Mouse (Mus musculus) splenic B cell, adult 2 months (primary cell): ENCODE measurements around the gene 1700012B09Rik.

Experiments used
- DNase-seq: peaks from one replicate; pipeline ENCODE4 v3.0.0-alpha.2; 2011; ENCODE audit warnings: low read depth, low spot score
- H3K27me3 ChIP-seq: 2 replicates; pipeline ENCODE4 v1.6.1; 2012; ENCODE audit warnings: mild to moderate bottlenecking, low read length, moderate library complexity, mixed read lengths; ENCODE audit not compliant: control insufficient read depth, poor library complexity, insufficient read depth, severe bottlenecking
- H3K36me3 ChIP-seq: 2 replicates; pipeline ENCODE4 v1.6.1; 2012; ENCODE audit warnings: mild to moderate bottlenecking, low read length, moderate library complexity, mixed read lengths; ENCODE audit not compliant: control insufficient read depth, poor library complexity, insufficient read depth, severe bottlenecking

The 1700012B09Rik gene

GRCm38 (mm10) chr9:14770803-14771471, at the start of gene 1700012B09Rik:
Gene 1700012B09Rik (minus strand): TSS chr9:14771030.
- no peaks in the 10 kb centered on the region for H3K27me3 ChIP-seq
- H3K36me3 ChIP-seq: no peaks in the 10 kb centered on the region
- no peak for DNase-seq

- Histone ChIP-seq H3K27me3 (no peaks in the 10 kb centered on the region), H3K36me3 (peaks cover 20% of the 10 kb centered on the region)
- no peak for DNase-seq
These were observed 39.3 kb upstream of the 1700012B09Rik start for GRCm38 (mm10) chr9:14810111-14810510.

- Histone ChIP-seq H3K27me3 (no peaks in the 10 kb centered on the region), H3K36me3 (peaks cover 23% of the 10 kb centered on the region)
- DNase-seq: no peak
These were observed 36.0 kb upstream of the 1700012B09Rik start for GRCm38 (mm10) chr9:14806786-14807185.

GRCm38 (mm10) chr9:14805714-14806113, 34.9 kb upstream of the 1700012B09Rik start:
- DNase-seq: no peak
- peaks cover 22% of the 10 kb centered on the region for H3K36me3 ChIP-seq
- no peaks in the 10 kb centered on the region for H3K27me3 ChIP-seq

GRCm38 (mm10) chr9:14787356-14787755, 16.5 kb upstream of the 1700012B09Rik start:
- Histone ChIP-seq H3K36me3 (peaks cover 8% of the 10 kb centered on the region), H3K27me3 (no peaks in the 10 kb centered on the region)
- DNase-seq: no peak

- peak; percentile 96 for DNase-seq
- Histone ChIP-seq H3K27me3 (no peaks in the 10 kb centered on the region), H3K36me3 (peaks cover 10% of the 10 kb centered on the region)
These were observed 13.5 kb upstream of the 1700012B09Rik start, which contains the start of the genes Mre11a and Ankrd49 for GRCm38 (mm10) chr9:14784039-14785002. Gene Mre11a (plus strand): TSS chr9:14784654. Gene Ankrd49 (minus strand): TSS chr9:14784856.

GRCm38 (mm10) chr9:14778341-14778740, 7.5 kb upstream of the 1700012B09Rik start:
- DNase-seq: no peak
- H3K27me3 ChIP-seq: no peaks in the 10 kb centered on the region
- peaks cover 4% of the 10 kb centered on the region; the same call in 1 of the 2 replicates for H3K36me3 ChIP-seq

- H3K27me3 ChIP-seq: no peaks in the 10 kb centered on the region
- DNase-seq: peak; percentile 47
- no peaks in the 10 kb centered on the region for H3K36me3 ChIP-seq
These were observed 3.0 kb upstream of the 1700012B09Rik start for GRCm38 (mm10) chr9:14773813-14774212.

GRCm38 (mm10) chr9:14772074-14772473, 1.2 kb upstream of the 1700012B09Rik start:
- no peak for DNase-seq
- Histone ChIP-seq H3K27me3 (no peaks in the 10 kb centered on the region), H3K36me3 (no peaks in the 10 kb centered on the region)

GRCm38 (mm10) chr9:14769811-14770210, 1.0 kb downstream of the 1700012B09Rik start:
- no peak for DNase-seq
- no peaks in the 10 kb centered on the region for H3K36me3 ChIP-seq
- H3K27me3 ChIP-seq: no peaks in the 10 kb centered on the region

GRCm38 (mm10) chr9:14764765-14765164, 6.1 kb downstream of the 1700012B09Rik start:
- peak; percentile 51 for DNase-seq
- H3K36me3 ChIP-seq: no peaks in the 10 kb centered on the region

GRCm38 (mm10) chr9:14759261-14759660, 11.6 kb downstream of the 1700012B09Rik start:
- Histone ChIP-seq H3K36me3 (no peaks in the 10 kb centered on the region), H3K27me3 (no peaks in the 10 kb centered on the region; the same call in 1 of the 2 replicates)
- no peak for DNase-seq

More at GRCm38 (mm10) chr9:14764765-14765164, 6.1 kb downstream of the 1700012B09Rik start:
- no peaks in the 10 kb centered on the region; the same call in 1 of the 2 replicates for H3K27me3 ChIP-seq

GRCm38 (mm10) chr9:14758590-14758989, 12.2 kb downstream of the 1700012B09Rik start:
- peak; percentile 15 for DNase-seq
- Histone ChIP-seq H3K36me3 (no peaks in the 10 kb centered on the region), H3K27me3 (no peaks in the 10 kb centered on the region)

GRCm38 (mm10) chr9:14754469-14754868, 16.4 kb downstream of the 1700012B09Rik start:
- H3K27me3 ChIP-seq: no peaks in the 10 kb centered on the region
- DNase-seq: no peak
- no peaks in the 10 kb centered on the region for H3K36me3 ChIP-seq

GRCm38 (mm10) chr9:14753947-14754346, 16.9 kb downstream of the 1700012B09Rik start:
- no peaks in the 10 kb centered on the region for H3K27me3 ChIP-seq
- H3K36me3 ChIP-seq: no peaks in the 10 kb centered on the region
- DNase-seq: no peak
